Mouse (Mus musculus): ENCODE measurements around the gene Imp4.

DNA sequence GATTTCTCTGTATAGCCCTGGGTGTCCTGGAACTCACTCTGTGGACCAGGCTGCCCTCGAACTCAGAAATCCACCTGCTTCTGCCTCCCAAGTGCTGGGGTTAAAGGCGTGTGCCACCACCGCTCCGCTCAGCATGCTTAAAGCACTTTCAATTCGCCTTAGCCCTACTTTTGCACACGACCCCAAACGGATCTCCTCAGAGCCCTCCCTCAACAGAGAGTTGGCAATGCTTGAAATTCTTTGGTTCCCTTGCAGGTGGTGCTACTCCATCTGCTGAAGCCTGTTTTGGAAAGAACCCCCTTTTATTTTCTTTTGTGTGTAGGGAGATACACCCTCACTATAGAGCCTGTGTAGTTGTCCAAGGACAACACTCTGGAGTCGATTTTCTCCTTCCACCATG lies 18.8 kb downstream of the Imp4 start:
- TF ChIP-seq POLR2A (IDR thresholded peaks at IDR 0.05; ENCODE audit: low read depth, low read length) (no peak), CTCF (IDR thresholded peaks at IDR 0.05; ENCODE audit: extremely low read depth, insufficient read length, insufficient replicate concordance, low read depth, low read length) (no peak)

All from small intestine, adult 2 months (tissue).